Mouse (Mus musculus) neural tube, embryonic 10.5 days (tissue): ENCODE results near the gene 5031439G07Rik.
"Not testable (repeated sequence)": the region's sequence is repeated elsewhere in the genome, so short reads cannot be mapped to it uniquely, and the experiment has no call there.

Experiments
- DNase-seq: peaks from one replicate; pipeline ENCODE4 v3.0.0-alpha.2; 2017; ENCODE audit warnings: low spot score; ENCODE audit errors: extremely low spot score

5031439G07Rik gene

DNA sequence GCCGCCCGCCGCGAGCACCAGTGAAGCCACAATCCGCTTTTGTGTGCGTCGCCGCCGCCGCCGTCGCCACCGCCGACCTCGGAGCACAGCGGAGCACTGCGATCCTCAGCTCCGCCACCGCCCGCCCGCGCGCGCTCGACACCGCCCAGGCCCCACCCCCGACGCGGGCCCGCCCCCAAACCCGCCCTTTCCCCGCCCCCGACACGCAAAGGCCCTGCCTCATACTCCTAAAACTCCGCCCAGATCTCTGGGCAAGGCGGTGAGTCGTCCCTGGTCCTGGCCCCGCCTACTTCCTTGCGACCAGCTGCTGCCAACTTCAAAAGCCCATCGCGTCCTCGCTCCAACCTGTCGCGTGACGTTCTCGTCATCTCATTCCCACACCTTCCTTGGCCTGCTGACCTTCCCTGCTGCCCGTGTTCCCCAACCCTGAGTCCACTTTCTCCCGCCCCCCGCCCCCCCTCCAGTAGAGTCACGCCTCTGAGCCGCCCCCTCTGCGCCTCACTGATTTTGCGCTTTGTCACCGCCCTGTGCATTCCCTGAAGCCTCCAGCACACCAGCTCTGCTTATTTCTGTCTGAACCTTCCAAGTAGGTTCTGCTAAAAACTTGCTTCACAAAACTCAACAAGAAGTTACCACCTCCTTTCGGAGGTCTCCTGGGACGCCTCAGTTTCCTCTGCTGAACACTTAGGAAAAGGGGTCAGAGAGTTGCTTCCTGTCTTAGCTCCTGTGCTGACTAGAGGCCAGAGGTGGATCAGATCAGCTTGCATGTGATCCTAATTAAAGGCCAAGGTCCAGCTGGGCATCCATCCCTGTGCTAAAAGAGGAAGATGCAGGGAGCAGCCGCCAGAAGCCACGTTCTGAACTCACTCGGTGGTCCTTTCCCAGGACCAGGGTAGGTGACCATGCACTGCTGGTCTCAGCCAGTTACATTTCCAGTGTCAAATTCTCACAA is at the start of gene 5031439G07Rik:
5031439G07Rik (minus strand) TSS at position 678 of the 952 bp plus-strand sequence.
- peak; percentile 95 for DNase-seq

DNA sequence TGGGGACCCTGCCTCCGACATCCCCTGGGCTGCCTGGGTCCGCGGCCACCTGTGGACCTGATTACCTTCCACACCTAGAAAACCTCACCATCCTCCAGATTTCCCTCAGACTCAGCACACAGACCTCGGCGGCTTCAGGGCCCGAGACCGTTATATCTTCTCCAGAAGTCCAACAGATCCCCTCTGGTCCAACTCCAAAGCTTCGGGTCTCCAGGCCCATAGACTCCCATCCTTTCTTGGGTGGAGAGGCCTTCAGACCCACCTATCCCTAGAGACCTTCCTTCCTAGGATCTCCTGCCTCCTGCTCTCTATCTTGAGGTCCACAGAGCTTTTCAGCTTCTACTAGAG is 49.0 kb upstream of the 5031439G07Rik start:
- no peak for DNase-seq

DNA sequence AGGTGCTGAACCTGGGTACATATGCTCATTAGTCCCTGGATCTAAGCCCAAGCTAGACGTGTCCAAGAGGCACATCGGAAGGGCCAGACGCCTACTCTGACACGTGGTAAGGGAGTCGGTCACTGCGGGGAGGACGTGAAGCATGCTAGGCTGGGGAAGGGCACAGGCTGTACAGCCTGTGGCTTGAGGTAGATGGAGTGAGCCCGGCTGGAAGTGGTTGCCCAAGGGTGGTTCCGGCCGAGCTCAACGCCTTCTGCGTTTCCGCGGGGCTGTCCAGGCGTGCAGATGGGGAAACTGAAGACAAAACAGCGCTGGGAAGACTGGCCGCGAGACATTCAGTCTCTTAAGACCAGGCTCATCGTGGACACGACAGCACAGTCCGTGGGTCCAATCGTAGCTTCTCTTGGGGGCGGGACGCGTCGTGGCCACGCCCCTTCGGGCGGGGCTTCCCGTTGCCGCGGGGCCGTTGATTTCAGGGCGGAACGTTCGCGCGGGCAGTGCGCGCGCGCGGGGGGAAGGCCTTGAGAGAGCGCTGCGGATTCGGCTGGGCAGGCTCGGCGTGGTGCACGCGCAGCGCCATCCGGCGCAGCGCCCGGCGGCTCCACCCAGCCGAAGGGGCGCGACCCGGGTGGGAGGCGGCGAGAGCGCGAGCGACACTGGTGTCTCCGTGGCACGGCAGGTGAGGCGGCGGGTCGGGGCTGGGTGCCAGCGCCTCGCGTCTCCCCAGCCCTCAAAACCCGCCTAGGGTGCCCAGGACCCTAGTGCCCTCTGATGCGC is 48.4 kb upstream of the 5031439G07Rik start:
- peak; percentile 95 for DNase-seq

DNA sequence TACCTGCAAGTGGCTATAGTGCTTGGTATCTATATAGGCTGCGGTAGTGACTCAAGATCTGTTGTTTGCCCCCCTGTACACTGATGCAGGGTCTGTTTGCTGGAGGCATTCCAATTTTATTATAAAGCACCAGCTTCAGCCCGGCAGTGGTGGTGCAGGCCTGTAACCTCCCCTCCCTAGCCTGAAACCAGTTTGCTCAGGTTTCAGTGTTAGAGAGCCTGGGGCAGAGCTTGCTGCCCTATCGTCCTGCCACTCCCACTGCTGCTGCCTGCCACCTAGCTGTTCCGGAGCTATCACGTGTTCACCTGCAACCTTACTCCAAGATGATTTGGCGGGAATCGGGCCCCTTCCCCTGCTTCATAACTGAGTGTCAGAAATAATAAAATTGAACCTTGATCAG is 45.6 kb upstream of the 5031439G07Rik start:
- DNase-seq: not testable (repeated sequence)

DNA sequence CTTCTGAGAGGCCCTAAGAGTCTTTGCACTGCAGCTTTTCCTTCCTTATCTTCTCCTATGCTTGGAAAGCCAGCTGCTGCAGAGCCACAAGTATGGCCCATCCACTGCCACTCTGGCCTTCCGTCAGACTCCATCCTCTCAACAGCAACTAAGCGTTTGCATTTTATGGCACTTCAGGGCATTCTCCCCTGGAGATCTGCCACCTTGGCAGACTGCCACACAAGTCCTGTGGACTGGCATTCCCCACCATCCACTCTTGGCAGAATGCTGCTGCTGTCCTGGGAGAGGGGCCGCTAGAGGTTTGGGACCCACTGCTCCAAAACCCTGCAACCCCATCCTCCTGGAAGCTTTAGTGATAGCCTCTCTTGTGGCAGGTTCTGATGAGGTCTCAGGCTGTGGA is 43.5 kb upstream of the 5031439G07Rik start:
- no peak for DNase-seq

DNA sequence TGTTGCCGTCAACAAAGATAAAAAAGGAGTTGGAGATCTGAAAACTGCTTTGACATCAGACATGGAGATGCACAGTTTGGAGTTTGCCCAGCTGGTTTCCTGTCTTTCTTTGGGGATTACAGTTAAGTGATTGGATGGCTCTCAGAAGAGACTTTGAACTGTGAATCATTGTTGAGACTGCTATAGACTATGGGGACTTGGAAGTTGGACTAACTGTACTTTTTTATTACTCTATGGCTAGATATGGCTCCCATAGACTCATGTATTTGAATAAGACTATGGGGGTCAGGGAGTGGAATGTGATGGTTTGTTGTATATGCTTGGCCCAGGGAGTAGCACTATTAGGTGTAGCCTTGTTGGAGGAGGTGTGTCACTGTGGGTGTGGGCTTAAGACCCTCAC is 42.3 kb upstream of the 5031439G07Rik start:
- DNase-seq: not testable (repeated sequence)

DNA sequence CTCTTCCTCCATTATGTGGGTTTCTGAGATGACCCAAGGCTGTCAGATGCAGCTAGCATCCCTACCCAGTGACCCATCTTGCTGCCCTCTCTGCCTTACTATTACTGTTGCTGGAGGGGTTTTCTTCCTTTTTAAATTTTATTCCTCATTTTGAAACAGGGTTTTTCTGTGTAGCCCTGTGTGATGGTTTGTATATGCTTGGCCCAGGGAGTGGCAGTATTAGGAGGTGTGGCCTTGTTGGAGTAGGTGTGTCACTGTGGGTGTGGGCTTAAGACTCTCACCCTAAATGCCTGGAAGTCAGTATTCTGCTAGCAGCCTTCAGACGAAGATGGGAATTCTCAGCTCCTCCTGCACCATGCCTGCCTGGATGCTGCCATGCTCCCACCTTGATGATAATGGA is 40.3 kb upstream of the 5031439G07Rik start, which contains the start of gene Fam118a:
Fam118a (plus strand) TSS at position 301 of the 400 bp plus-strand sequence.
- DNase-seq: not testable (repeated sequence)

DNA sequence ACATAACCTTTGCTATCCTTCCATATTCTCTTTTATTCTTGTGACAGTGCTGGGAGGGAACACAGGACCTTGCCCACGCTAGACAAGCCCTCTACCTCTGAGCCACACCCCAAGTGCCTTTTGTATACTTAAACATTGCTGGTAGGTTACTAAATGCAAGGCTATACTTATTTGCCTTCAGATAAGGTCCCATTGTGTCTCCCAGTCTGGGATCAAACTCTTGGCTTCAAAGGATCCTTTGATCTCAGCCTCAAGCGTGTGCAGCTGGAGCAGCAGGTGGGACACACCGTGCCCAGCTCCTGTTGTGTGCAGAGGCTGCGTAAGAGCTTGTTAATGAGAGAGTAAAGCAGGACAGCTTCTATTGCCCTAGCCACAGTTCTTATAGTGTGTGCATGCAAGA is 39.4 kb upstream of the 5031439G07Rik start:
- DNase-seq: no peak

DNA sequence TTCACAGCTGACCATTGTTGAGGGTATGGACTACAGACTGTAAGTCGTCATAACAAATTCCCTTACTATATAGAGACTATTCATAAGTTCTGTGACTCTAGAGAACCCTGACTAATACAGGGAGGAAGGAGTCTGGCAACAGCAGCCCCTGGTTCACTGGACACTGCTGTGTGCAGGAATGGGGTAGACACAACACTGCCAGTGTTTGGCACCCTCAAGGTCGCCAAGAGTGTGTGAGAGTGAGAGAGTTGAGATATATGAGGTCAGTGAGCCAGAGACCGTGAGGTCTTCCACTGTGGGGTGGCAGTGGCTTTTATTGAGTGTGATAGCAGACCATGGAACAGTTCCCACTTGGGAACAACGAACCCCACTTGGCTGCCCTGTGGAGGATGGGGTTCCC is 37.8 kb upstream of the 5031439G07Rik start:
- no peak for DNase-seq

DNA sequence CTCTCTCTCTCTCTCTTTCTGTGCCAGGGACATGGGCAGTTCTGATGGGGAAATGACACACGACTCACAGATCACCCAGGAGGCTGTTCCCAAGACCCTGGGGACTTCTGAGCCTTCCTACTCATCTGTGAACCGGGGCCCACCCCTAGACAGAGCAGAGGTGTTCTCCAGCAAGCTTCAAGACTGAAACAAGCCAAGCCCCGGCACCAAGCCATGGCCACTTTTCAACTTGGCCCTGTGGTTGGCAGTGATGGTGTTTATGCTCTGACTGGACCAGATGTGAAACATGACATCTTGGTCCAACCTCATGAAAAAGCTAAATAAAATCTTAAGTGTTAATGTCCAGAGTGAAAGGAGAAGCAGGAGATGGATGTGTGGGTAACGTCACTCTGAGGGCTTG is 33.9 kb upstream of the 5031439G07Rik start:
- DNase-seq: no peak

DNA sequence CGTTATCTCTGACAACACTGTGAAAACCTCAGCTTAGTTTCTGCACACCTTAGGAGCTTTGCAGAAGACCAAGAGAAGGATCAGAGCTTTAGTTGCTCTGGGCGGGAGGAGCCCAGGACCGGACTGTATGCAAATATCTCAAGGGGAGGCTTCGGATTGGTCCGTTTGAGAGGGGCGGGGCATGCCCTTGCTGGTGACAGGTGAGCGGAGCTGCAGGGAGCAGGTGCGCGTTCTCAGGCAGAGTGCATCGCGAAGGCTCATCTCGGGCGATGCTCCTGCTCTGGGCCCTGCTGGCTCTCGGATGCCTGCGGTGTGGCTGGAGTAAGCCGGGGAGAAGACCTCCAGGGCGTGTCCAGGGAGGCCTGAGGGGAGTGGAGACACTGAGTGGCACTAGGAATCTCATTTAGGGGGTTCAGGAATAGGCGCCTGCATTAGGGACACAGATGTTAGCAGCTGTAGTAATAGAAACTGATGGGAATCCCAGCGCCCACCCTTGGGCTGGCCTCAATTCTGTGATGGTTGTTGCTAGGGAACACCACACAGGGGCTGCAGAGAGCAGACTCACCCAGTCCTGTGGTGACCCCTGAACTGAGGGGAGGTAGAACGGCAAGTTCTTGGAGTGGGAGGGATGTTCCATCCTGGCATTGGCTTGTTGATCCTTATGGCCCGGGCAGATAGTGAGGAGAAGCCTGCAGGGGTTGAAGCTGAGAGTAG is 28.8 kb upstream of the 5031439G07Rik start, which contains the start of gene Upk3a:
Upk3a (plus strand) TSS at position 191 of the 714 bp plus-strand sequence.
- no peak for DNase-seq

DNA sequence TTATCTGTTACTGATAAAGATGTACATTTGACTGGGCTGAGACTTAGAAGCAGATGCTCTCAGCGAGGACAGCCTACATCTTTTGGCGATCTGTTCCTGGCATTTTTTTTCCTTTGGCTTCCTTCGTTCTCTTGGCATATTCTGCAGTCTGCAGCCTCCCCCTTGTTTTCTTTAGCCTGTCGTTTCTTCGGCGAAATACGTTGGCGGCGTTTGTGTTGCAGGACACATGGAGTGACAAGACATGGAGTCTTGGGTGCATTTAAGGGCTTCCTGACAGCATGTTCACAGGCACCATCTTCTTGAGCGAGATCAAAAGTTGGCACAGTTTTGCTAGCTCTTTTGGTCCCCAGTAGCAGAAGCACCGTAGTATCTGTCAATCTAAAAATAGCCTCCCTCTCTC is 27.4 kb upstream of the 5031439G07Rik start:
- no peak for DNase-seq

DNA sequence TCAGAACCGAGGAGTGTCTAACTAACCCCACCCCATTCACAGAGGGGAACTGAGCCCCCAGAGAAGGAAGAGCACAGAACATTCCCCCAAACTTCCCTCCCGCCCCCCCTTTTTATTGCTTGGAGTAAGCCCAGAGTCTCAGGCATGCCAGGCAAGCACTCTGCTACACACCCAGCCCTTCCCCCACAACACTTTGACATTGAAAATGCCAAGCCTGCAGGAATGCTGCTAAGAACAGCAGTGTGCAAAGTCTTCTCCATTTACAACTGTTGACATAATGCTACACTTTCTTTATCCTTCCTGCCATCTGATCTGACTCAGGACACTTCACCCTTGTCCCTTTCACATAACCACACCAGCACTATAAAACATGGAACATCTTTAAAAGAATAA is 24.3 kb upstream of the 5031439G07Rik start:
- DNase-seq: no peak

DNA sequence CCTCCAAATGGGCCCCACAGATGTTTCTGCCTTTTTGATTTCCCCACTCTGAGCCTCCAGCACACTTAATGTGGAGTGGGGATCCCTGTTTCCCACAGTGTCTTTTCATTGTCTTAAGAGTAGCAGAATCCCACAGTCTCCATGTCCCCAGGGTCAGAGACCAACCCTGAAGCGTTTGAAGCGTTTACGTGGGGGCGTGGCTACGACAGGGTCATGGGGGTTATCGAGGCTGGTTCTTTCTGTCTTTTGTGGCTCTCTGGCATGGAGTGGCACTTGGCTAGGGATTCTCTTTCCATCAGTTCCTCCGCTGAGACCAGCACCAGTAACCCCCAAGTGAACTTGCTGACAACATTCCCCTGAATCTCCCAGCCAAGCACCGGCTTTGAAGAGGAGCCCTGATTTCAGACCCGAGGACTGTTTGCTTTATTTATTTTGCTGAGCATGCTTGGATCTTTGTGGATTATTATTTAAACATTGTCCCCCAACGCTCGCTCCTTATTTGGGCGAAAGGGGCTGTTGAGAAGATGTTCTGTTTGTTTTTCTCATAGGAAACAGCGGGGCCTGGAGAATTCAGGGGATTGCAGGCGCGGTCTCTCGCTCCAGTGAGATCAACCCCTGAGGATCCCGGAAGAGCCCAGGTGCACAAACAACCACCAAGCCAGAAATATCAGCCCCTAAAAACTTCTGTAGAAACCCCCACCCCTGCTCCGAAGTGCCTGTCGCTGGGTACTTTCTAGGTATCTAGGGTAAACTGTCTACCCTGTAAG is 23.7 kb upstream of the 5031439G07Rik start:
- no peak for DNase-seq

DNA sequence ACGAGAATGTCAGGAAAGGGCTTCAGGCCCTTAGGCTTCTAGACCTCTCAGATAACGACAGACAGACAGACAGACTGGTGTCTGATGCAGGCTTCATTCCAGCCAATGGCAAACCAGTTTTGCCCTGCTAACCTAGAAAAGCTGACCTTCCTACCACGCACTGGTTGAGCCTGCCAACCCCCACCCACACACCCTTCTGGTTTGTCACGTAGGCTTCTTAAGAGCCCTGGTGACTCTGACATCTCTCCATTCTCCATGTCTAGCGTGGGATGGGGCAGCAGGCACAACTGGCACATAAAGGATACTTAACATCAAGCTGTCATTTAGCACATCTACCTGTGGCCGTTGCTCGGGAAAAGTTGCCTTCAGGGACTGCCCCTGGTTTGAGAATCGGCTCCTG is 21.3 kb upstream of the 5031439G07Rik start:
- no peak for DNase-seq

DNA sequence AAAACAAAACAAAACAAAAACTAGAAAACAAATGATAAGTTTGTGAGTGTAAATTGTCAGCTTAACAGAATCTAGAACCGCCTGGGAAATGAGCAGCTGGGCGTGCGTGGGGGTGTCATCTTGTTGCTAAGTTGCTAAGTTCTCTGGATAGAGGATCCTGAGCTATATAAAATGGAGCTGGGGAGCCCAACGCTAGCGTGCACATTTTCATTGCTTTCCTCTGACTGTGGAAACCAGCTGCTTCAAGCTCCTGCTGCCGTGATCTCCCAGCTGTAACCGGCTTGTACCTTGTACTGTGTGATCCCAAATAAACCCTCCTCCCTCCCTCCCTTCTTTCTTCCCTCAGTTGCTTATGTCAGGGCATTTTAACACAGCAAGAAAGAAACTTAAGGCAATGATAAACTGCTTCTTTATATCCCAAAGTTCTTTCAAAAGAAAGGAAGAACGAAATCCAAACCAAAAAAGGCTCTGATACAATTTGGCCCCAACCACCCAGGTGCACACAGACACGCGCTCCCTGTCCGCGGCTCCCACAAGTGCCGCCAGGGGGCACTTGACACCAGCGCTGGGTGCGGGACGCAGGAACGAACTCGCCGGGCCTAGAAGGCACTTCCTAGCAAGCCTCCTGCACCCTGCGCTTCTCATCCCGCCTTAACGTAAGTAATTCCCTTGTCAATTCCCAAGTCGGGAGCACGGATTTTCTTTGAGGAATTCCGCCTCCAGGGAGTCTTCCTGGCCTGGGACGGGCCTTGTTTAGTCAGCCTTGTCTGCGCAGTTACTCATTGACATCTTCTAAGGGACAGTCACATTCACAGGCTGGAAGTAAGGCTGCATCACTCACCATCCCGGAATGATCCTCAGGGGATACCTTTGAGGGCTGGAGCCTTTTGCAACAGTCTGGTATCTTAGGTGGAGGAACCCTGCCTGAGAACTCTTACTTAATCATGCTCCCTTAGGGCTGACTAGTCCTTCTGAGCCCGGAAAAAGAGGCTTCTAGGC is 12.9 kb upstream of the 5031439G07Rik start:
- DNase-seq: peak; percentile 80

DNA sequence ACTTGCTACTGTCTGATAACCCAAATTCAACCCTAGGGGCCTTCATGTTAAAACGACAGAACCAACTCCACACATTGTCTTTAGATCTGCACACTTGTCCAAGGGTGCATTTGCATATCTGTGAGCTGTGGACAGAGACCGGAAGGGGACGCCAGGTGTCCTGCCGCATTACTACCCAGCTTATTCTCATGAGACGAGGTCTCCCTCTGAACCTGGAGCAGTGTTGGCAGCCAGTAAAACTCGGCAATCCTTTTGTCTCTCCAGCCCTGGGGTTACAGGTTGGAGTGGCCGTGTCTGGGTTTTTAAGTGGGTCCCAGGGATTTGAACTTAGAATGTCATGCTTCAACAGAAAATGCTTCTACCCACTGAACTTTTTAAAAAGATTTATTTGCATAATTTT is 11.6 kb upstream of the 5031439G07Rik start:
- DNase-seq: no peak

DNA sequence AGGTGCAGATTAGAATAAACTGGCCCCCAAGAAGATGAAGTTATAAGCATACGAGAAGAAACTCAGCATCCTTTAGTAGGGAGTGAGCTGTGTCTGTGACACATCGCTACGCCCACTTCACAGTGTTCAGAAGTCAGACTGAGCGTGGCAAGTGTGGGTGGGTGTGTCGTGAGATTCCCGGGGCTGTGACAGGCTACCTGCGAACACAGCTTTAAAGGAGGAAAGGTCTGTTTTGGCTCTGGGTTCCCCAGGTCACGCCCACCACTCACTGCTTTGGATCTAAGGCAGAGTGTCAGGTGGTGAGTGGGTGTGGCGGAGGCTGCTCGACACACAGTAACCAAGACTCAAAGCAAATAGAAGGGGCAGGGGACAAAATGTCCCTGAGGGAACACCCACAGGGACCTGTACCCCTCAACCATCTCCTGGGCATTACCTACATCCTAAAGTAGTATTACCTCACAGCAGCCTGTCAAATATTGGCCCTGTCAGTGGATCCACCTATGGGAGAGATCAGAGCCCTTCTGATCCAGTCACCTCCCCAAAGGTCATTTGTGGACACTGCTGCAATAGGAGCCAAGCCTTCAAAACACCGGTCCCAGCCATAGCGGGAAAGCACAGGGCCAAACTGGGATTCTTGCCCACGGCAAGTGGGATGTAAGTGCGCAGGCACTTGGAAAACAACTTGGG is 9.6 kb upstream of the 5031439G07Rik start:
- DNase-seq: no peak

DNA sequence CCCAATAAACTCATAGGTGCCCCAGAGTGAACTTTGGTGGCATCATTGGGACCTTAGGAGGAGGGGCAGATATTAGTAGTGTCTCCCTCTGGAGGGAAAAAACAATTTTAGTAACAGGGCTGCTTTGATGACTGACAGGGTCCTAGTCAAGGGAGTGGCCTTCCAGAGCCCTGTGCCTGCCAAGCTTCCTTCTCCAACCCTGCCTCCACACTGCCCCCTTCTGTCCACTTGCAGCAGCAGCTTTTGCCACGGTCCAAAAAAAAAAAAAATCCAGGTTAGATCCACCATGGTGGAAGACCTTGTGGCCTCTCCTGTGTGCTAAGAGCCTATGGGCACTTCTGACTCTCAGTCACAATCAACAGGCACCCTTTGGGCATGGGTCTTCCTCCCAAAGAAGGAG is 7.6 kb upstream of the 5031439G07Rik start:
- DNase-seq: peak; percentile 59
